22 mouse cellular contexts compared by ENCODE assay signal in the genomic region with DNA sequence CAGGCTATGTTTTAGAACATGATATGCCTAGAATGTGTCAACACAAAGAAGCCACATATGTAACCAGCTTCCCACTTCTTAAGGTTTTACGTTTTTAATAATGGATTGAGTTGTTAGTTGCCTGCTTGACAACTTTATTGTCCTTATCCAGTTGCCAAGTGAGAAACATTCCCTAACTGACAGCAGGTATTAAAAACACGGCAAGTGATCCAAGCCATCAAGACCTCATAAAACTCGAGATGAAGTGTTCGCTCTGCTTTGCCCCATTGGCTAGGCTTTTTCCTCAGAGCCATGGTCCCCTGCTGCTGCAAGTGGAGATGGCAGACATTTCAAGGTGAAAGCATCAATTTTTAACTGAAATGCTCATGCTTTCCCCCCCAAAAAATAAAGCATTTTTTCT.
DNase-seq lines count a peak whose midpoint lies in the region; ATAC-seq and TF ChIP-seq lines count a peak whose summit lies in the region.
"Had no signal": no experiment of that assay in that cellular context is flagged by ENCODE, and none has a peak within 500 bp of the region (broad histone marks: within the 10 kb centered on the region; RNA-seq: fewer than 3 reads in every experiment).

No protein-coding gene starts in this region.

- H3K27me3 ChIP-seq in kidney, postnatal 0 days (ENCODE audit: insufficient read depth, low read length) = no peaks in the 10 kb centered on the region
- no peaks in the 10 kb centered on the region for H3K27me3 ChIP-seq in kidney, adult 2 months (replicated peaks; ENCODE audit: control insufficient read depth, insufficient read depth, low read length)
- H3K27me3 ChIP-seq: embryonic facial prominence, embryonic 13.5 days; forebrain, embryonic 12.5 days; heart, embryonic 12.5 days; hindbrain, embryonic 15.5 days had no signal

- no peaks in the 10 kb centered on the region for H3K36me3 ChIP-seq in kidney, postnatal 0 days (ENCODE audit: insufficient read depth, low read length)
- no peaks in the 10 kb centered on the region for H3K36me3 ChIP-seq in kidney, adult 2 months (ENCODE audit: control insufficient read depth, insufficient read depth, low read length)
- H3K36me3 ChIP-seq: embryonic facial prominence, embryonic 13.5 days; forebrain, embryonic 12.5 days; G1E; heart, embryonic 12.5 days; hindbrain, embryonic 15.5 days had no signal

- peak; percentile 37 for DNase-seq in kidney, postnatal 0 days (ENCODE audit: low spot score)
- no peak for DNase-seq in kidney, adult 2 months
- DNase-seq in embryo, embryonic 10.5 days (ENCODE audit: low spot score) = peak; percentile 8
- peak; percentile 86 for DNase-seq in hindlimb bud, embryonic 11.5 days (ENCODE audit: extremely low spot score, low read depth, low spot score)
- no peak for DNase-seq in left cerebral cortex, adult 8-10 months (ENCODE audit: low spot score in 2 of 2)
- DNase-seq in urinary bladder, postnatal 14 days (ENCODE audit: low spot score) = no peak
- DNase-seq in layer of hippocampus, postnatal 36 days = no peak
- DNase-seq: adrenal gland, postnatal 14 days; B cell, adult 2 months; cerebellum, adult 18-20 months; cerebellum, adult 9-11 months; cerebellum, postnatal 36 days; gastrocnemius, postnatal 14 days; heart, postnatal 36 days had no signal

- H3K4me1 ChIP-seq in kidney, postnatal 0 days (replicated peaks; ENCODE audit: insufficient read depth, low read length) = no peaks in the 10 kb centered on the region
- H3K4me1 ChIP-seq in kidney, adult 2 months (ENCODE audit: control insufficient read depth, insufficient read depth, low read length) = no peaks in the 10 kb centered on the region
- H3K4me1 ChIP-seq: embryonic facial prominence, embryonic 13.5 days; forebrain, embryonic 12.5 days; heart, embryonic 12.5 days; hindbrain, embryonic 15.5 days had no signal

- H3K9ac ChIP-seq in kidney, postnatal 0 days (ENCODE audit: low read depth, low read length) = no peak overlapping the region
- H3K9ac ChIP-seq: embryonic facial prominence, embryonic 13.5 days; forebrain, embryonic 12.5 days; heart, embryonic 12.5 days; hindbrain, embryonic 15.5 days had no signal

- no peak for TF ChIP-seq CTCF in kidney, postnatal 0 days (IDR thresholded peaks at IDR 0.05; ENCODE audit: low read depth)
- TF ChIP-seq CTCF in kidney, adult 2 months (conservative IDR thresholded peaks at IDR 0.05; ENCODE audit: insufficient read depth, insufficient read length, low read depth, low read length) = no peak

- no peak overlapping the region for H3K27ac ChIP-seq in kidney, postnatal 0 days
- no peak overlapping the region for H3K27ac ChIP-seq in kidney, adult 2 months (ENCODE audit: insufficient read depth, low read depth, low read length)
- H3K27ac ChIP-seq: embryonic facial prominence, embryonic 13.5 days; forebrain, embryonic 12.5 days; hindbrain, embryonic 15.5 days had no signal

- H3K9me3 ChIP-seq in kidney, postnatal 0 days (replicated peaks; ENCODE audit: low read length) = no peaks in the 10 kb centered on the region
- H3K9me3 ChIP-seq: embryonic facial prominence, embryonic 13.5 days; forebrain, embryonic 12.5 days; G1E; heart, embryonic 12.5 days; hindbrain, embryonic 15.5 days had no signal

- WGBS in kidney, postnatal 0 days = 23% methylated on average over 4 of the region's 4 CpGs
- WGBS in kidney, adult 2 months = 19% methylated on average over 4 of the region's 4 CpGs

- no peak for ATAC-seq in kidney, postnatal 0 days (replicated peaks; ENCODE audit: low FRiP score, low read depth)
- ATAC-seq: CD4-positive, CD25-positive, alpha-beta regulatory T cell, adult 4 months; forebrain, embryonic 16.5 days; inflammation-experienced regulatory T-cells, adult 6 months had no signal

- H3K4me2 ChIP-seq in kidney, postnatal 0 days (ENCODE audit: low read length) = no peak overlapping the region
- H3K4me2 ChIP-seq: embryonic facial prominence, embryonic 13.5 days; forebrain, embryonic 12.5 days; heart, embryonic 12.5 days; hindbrain, embryonic 15.5 days had no signal

- TF ChIP-seq POLR2A in kidney, adult 2 months (IDR thresholded peaks at IDR 0.05; ENCODE audit: low read depth, low read length) = no peak

- no peak overlapping the region for H3K4me3 ChIP-seq in kidney, postnatal 0 days (replicated peaks; ENCODE audit: low read depth, low read length)
- H3K4me3 ChIP-seq in kidney, adult 2 months (ENCODE audit: insufficient read depth, low read depth, low read length) = no peak overlapping the region
- H3K4me3 ChIP-seq: embryonic facial prominence, embryonic 13.5 days; forebrain, embryonic 12.5 days; heart, embryonic 12.5 days; hindbrain, embryonic 15.5 days had no signal

Comparison
In these comparisons a context has a peak if more than half of its experiments do, and no peak if none do; other contexts are left out.
1. DNase-seq: peak in kidney, postnatal 0 days (single experiment), embryo, embryonic 10.5 days (single experiment) and hindlimb bud, embryonic 11.5 days (single experiment); none in kidney, adult 2 months (single experiment), left cerebral cortex, adult 8-10 months (0 of 2), urinary bladder, postnatal 14 days (single experiment) and layer of hippocampus, postnatal 36 days (0 of 2).